Mouse (Mus musculus) embryo, embryonic 9.5 days (tissue): ENCODE measurements around the gene Il3ra.

Source experiments
- DNase-seq: peaks from one replicate; pipeline ENCODE4 v3.0.0-alpha.2; 2017; ENCODE audit errors: extremely low spot score

Il3ra gene

GRCm38 (mm10) chr14:14345948-14346812 is at the start of gene Il3ra:
TSS of gene Il3ra (plus strand) at chr14:14346275.
- peak; percentile 83 for DNase-seq

DNA sequence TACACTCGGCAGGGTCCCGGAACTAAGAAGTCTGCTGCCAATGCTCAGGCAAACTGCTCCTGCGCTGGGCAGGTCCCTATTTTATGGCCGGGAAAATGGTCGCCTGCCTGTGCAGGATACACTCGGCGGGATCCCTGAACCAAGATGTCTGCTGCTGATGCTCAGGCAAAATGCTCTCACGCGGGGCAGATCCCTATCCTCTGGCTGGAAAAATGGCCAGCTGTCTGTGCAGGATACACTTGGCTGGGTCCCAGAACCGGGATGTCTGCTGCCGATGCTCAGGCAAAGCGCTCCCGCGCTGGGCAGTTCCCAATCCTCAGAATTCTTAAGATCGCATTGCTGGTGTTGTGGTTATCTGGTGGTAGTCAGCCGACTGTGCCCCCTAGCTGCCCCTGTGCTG is 37.1 kb upstream of the Il3ra start:
- DNase-seq: peak; percentile 9

DNA sequence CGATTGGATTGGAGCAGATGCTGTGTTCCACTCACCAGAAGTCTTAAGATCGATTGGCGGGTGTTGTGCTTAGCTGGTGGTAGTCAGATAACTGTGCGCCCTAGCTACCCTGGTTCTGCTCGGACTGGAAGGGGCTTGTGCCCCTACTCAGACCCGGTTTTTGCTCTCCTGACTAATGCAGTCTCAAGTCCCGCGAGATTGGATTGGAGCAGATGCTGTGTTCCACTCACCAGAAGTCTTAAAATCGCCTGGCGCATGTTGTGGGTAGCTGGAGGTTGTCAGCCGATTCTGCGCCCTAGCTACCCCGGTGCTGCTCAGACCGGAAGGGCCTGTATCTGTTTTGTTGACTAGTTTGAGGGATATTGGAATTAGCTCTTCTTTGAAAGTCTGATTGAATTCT is 36.7 kb upstream of the Il3ra start:
- no peak for DNase-seq

GRCm38 (mm10) chr14:14322528-14322927 is 23.5 kb upstream of the Il3ra start, which contains the start of gene Olfr31:
TSS of gene Olfr31 (plus strand) at chr14:14322828.
- DNase-seq: no peak

GRCm38 (mm10) chr14:14345113-14345871 is 783 bp upstream of the Il3ra start:
- peak; percentile 90 for DNase-seq

DNA sequence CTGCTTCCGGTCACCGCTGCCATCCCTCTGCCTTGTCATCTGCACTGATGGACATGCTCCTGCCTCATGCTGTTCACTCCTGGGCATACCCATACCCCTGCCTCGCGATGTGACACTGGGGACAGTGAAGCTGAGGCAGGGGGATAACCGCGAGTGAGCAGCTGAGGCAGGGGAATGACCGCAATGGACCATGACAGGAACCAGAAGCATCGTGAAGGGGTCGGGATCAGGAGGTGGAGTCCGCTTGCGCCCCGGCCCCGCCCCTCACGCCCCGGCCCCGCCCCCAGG is 682 bp downstream of the Il3ra start:
- DNase-seq: no peak

DNA sequence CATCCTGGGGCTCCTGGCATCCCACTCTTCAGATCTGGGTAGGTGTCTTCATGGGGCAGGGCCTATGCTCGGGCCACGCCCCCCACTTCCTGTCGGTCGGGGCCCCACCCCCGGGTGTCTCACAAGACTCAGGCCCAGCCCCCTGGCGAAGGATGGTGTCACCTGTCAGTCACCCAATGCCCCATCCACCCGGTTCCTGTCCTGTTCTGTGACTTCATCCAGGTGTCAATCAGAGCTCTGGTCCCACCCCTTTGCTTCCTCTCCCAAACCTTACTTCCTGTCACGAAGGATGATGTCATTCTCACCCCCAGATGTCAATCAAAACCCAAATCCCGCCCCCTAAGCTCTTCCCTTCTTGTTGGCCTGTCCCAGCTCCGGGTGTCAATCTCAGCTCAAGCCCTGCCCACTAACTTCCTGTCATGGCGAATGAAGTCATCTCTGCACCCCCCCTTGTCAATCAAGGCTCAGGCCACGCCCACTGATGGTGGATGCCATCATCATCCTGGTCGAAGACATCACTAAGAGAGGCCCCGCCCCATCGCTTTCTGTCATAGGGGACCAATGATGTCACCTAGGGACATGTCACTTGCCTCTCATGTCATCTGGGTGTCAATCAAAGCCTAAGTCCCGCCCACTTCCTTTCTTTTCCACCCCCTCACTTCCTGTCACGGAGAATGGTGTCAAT is 1.2 kb downstream of the Il3ra start:
- no peak for DNase-seq

DNA sequence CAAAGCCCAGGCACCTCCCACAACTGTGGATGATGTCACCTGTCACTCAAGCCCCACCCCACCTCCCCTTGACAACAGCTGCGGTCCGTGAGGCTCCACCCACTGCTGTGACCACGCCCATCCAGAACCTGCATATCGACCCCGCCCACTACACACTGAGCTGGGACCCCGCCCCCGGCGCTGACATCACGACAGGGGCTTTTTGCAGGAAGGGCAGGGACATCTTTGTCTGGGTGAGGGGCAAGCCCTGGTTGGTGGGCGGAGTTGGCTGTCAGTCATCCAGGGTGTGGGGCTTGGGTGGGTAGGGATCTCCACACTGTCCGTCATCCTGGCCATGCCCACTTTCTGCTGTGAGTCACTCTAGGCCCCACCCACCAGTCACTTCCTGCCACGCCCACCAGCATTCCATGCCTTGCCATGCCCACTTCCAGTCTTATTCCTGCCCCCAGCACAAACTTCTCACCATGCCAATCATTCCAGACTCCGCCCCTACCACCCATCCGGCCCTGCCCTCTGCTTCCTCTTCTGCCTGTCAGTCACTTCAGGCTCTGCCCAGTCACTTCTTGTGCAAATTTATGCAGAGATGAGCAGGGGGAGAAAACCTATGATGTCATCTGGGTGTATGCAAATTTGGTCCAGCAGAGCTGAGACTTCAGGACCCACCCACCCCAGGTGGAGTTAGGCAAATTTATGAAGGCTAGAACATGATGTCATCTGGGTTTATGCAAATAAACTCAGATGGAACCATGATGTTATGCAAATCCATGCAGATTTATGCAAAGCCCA is 2.0 kb downstream of the Il3ra start:
- no peak for DNase-seq

- DNase-seq: no peak
Observed at GRCm38 (mm10) chr14:14348674-14349401, 2.8 kb downstream of the Il3ra start.

DNA sequence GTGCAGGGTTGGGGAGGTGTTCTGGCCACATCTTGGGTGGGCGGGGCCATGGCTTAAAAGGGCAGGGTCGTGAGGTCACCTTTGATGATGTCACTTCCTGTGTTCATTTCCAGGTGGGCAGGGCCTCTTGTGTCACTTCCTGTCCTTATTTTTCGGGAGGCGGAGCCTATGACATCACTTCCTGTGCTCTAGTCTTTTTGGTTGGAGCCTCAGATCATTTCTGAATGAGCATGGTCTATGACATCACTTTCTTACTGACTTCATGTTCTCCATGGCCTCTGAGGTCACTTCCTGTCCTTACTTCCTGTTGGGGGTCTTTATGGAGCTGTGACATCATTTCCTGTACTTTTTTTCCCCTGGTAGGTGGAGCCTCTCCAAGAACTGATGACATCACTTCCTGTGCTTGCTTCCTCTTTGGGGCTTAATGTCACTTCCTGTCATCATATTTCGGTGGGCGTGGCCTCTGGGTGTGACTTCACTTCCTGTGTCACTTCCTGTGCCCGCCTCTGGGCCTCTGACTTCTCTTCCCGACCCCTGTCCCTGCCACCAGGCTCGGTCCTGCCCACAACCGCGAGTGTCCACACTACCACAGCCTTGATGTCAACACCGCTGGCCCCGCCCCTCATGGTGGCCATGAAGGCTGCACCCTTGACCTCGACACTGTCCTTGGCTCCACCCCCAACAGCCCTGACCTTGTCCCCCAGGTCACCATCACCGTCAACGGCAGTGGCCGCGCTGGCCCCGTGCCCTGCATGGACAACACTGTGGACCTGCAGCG is 3.6 kb downstream of the Il3ra start:
- DNase-seq: no peak

DNA sequence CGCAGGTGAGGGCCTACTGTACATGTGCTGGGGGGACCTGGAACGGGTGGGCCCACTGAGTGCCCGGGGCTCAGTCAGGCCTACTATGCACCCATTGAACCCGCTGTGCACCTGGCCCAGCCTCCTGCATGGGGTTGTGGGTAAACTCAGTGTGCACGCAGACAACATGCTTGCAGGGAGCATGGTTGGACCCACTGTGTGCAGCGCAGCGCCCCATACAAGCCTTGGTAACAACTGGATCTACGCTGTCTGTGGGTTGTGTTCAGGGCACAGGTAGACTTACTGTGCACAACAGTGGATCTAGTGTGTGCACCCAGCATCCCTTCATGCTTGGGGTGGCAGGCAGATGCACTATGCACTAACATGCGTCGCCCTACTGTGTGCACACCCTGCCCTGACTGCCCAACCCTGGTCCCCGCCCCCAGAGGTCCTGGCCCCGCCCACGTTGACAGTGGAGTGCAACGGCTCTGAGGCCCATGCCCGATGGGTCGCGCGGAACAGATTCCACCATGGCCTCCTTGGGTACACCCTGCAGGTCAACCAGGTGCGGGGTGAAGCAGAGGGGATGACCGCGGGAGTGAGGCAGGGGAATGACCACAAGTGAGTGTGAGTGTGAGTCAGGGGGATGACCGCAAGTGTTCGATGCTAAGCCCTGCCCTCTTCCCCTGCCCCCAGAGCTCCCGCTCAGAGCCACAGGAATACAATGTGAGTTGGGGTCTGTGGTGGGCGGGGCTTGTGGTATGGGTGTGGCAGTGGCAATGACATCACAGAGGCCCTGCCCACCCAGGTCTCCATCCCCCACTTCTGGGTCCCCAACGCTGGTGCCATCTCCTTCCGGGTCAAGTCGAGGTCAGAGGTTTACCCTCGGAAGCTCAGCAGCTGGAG is 4.4 kb downstream of the Il3ra start:
- DNase-seq: no peak

DNA sequence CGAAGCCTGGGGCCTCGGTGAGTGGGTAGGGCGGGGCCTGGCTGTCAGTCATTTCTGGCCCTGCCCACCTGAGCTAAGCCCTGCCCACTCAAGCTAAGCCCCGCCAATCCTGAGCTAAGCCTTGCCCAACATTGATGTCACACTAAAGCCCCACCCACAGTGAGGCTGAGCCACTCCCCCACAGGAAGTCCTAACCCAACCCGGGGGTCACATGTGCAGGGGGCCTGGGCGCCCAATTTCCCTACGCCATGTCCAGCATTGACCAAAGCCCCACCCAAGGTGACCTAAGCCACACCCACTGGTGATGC is 5.0 kb downstream of the Il3ra start:
- no peak for DNase-seq

DNA sequence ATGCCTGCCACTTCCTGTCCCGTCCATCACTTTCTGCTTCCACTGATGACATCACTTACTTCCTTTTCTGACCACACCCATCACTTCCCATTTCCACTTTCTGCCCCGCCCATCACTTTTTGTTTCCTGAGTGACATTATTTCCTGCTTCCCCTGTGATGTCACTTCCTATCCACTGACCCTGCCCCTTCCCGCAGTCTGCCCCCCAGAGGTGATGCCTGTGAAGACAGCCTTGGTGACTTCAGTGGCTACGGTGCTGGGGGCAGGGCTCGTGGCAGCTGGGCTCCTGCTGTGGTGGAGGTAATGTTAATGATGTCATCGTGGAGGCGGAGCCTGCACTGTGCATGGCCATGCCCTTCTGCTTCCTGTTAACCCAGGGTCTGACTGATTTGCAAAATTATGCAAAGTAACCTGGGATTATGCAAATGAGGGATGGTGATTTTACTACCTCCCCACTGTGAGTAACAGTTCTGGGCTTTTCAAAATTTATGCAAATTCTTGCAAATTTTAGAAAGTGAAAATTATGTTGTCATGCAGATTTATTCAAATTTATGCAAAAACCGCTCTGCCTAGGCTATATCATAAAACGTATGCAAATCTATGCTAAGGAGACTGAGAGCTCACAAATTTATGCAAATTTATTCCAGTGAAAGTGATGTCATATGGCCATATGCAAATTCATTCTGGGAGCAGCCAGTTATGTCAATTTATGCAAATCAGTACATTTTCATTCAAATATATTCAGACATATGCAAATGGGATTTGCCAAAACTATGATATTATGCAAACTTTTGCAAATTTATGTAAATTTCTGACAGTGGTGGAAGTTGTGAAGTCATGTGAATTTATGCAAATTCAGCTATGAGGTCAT is 5.9 kb downstream of the Il3ra start:
- no peak for DNase-seq

- DNase-seq: no peak
Observed at GRCm38 (mm10) chr14:14352606-14353005, 6.5 kb downstream of the Il3ra start.

- no peak for DNase-seq
Observed at GRCm38 (mm10) chr14:14353081-14353732, 7.1 kb downstream of the Il3ra start.

DNA sequence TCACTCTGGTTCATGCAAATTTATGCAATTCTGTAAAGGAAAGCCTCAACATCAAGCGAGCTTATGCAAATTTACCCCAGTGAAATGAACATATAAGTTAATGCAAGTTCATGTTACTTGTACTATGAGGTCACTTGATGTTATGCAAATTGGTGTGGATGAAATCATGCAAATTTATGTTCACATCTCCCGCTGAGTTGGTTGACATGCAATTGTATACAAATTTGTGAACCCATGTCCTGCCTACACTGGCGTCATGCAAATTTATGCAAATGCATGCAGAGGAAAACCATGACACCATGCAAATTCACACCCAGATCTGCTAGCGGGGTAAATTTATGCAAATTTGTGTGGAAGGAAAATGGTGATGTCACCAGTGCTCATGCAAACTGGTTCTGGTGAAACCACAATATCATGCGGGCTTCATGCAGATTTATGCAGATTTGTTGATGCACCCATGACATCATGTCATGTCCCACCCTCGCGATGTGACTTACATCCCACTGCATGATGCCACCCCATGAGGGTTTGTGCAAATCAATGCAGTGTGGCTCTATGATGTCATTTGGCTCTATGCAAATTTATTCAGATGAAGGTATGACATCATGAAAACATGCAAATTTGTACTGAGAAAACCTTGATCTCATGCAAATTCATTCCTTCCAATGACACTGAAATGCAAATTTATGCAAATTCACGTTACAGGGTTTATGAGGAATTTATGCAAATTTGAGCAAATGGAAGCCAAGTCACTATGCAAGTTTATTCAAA is 7.8 kb downstream of the Il3ra start:
- peak; percentile 6 for DNase-seq
